Mouse (Mus musculus) kidney, adult 2 months (tissue): Measurements from ENCODE around the gene Gm17662.

Experiments
- CTCF ChIP-seq: fragments of 200-500 bp; conservative IDR thresholded peaks from 2 replicates; pipeline ENCODE4 v1.5.1; 2011; ENCODE audit warnings: low read depth, mild to moderate bottlenecking, control low read depth, low read length, moderate library complexity, mixed read lengths; ENCODE audit not compliant: insufficient read depth, insufficient read length
- POLR2A ChIP-seq: fragments of 200-500 bp; IDR thresholded peaks from one replicate; pipeline ENCODE4 v1.6.1; 2011; ENCODE audit warnings: low read depth, low read length, control low read depth

GRCm38 (mm10) chr4:104887486-104887885 is 30.4 kb downstream of the Gm17662 start:
- no peak for TF ChIP-seq POLR2A
- no peak for TF ChIP-seq CTCF
